Mouse (Mus musculus): ENCODE measurements at regions not wholly inside any gene's neighbourhood (a gene's known extent, or its start where the extent isn't known, plus 50 kb on each side); places are given as distances from the start of the nearest gene placed in this dataset.

- Histone ChIP-seq H3K9ac (ENCODE audit: insufficient read depth, low read depth) (peak overlapping the region; percentile 4; the same call in 1 of the 2 replicates), H3K79me2 (replicated peaks; ENCODE audit: control insufficient read depth, extremely low read depth, insufficient read depth, poor library complexity, severe bottlenecking) (no peaks in the 10 kb centered on the region), H3K4me3 (replicated peaks in 1 of 3; ENCODE audit: low read depth in 2 of 3, low read length in 2 of 3, poor library complexity in 1 of 3) (no peak overlapping the region), H3K36me3 (replicated peaks in 1 of 2; ENCODE audit: control insufficient read depth in 1 of 2, insufficient read depth in 1 of 2, low read length in 1 of 2) (no peaks in the 10 kb centered on the region), H3K27me3 (replicated peaks) (no peaks in the 10 kb centered on the region), H3K27ac (ENCODE audit: insufficient read depth, low read depth) (peak overlapping the region; percentile 66; the same call in 1 of the 2 replicates), H3K4me2 (ENCODE audit: insufficient read depth, low read depth, poor library complexity, severe bottlenecking) (peak overlapping the region; percentile 99), H3K9me3 (replicated peaks; ENCODE audit: low read length) (no peaks in the 10 kb centered on the region), H3K4me1 (ENCODE audit: control insufficient read depth in 1 of 2, insufficient read depth in 2 of 2) (peaks cover 6 to 19% of the 10 kb centered on the region in 2 experiments; a peak in 3 of 4 replicates)
- TF ChIP-seq SIN3A (IDR thresholded peaks at IDR 0.05; ENCODE audit: low read length), result 0 out of 2 replicates have a peak, but pooled peaks have one; percentile 40
- no peak for TF ChIP-seq ZC3H11A (IDR thresholded peaks at IDR 0.05; ENCODE audit: low read depth, low read length)
- TF ChIP-seq MAZ (IDR thresholded peaks at IDR 0.05; ENCODE audit: low read depth, low read length), result no peak
- no peak for TF ChIP-seq NELFE (IDR thresholded peaks at IDR 0.05; ENCODE audit: low read depth, low read length)
- TF ChIP-seq BHLHE40 (IDR thresholded peaks at IDR 0.05; ENCODE audit: low read depth, low read length), result no peak
- no peak; the same call in 1 of the 2 replicates for TF ChIP-seq MAX (IDR thresholded peaks at IDR 0.05; ENCODE audit: low read length)
- TF ChIP-seq MYC (IDR thresholded peaks at IDR 0.05; ENCODE audit: low read depth, low read length), result no peak
- no peak for TF ChIP-seq KAT2A (IDR thresholded peaks at IDR 0.05; ENCODE audit: insufficient replicate concordance, low read length)
- no peak; the same call in 1 of the 2 replicates for TF ChIP-seq IRF4 (IDR thresholded peaks at IDR 0.05; ENCODE audit: low read depth, low read length)
- peak; percentile 24; the same call in 1 of the 2 replicates for TF ChIP-seq MEF2A (IDR thresholded peaks at IDR 0.05; ENCODE audit: borderline replicate concordance, low read depth, low read length)
- no peak for TF ChIP-seq ELF1 (IDR thresholded peaks at IDR 0.05; ENCODE audit: low read depth, low read length)
- TF ChIP-seq CHD1 (IDR thresholded peaks at IDR 0.05; ENCODE audit: low read depth, low read length), result no peak
- TF ChIP-seq JUN (IDR thresholded peaks at IDR 0.05; ENCODE audit: insufficient read depth, low read depth, low read length), result no peak
- TF ChIP-seq TBP (conservative IDR thresholded peaks at IDR 0.05; ENCODE audit: low read depth, low read length), result no peak
- TF ChIP-seq NRF1 (IDR thresholded peaks at IDR 0.05; ENCODE audit: low read depth, low read length), result no peak
- TF ChIP-seq JUND (conservative IDR thresholded peaks at IDR 0.05; ENCODE audit: low read depth, low read length), result no peak
- no peak for TF ChIP-seq GABPA (IDR thresholded peaks at IDR 0.05; ENCODE audit: insufficient replicate concordance, low read depth, low read length)
- no peak for TF ChIP-seq MXI1 (IDR thresholded peaks at IDR 0.05; ENCODE audit: low read depth, low read length)
- in situ Hi-C loops (cut with MboI; ENCODE audit: low pct_ligation_motif_present, low pct_unique_long_range_greater_than_20kb, low sequenced_read_pairs) (loop anchor here (10.0 kb wide), 1 partner anchor 580 kb away; no protein-coding TSS in a partner anchor), dilution Hi-C loops (cut with MboI; ENCODE audit: extremely low pct_ligation_motif_present, extremely low pct_unique_long_range_greater_than_20kb, low sequenced_read_pairs) (no loop called here)
- no peak for DNase-seq (ENCODE audit: extremely low read depth)
Observed at GRCm38 (mm10) chr13:83074219-83074965, 429.4 kb upstream of the Mef2c start.

GRCm38 (mm10) chr13:83075320-83075877, 428.4 kb upstream of the Mef2c start:
- Histone ChIP-seq H3K36me3 (replicated peaks in 1 of 2; ENCODE audit: control insufficient read depth in 1 of 2, insufficient read depth in 1 of 2, low read length in 1 of 2) (no peaks in the 10 kb centered on the region), H3K79me2 (replicated peaks; ENCODE audit: control insufficient read depth, extremely low read depth, insufficient read depth, poor library complexity, severe bottlenecking) (no peaks in the 10 kb centered on the region), H3K4me1 (ENCODE audit: control insufficient read depth in 1 of 2, insufficient read depth in 2 of 2) (peaks cover 6 to 18% of the 10 kb centered on the region in 2 experiments; a peak in 3 of 4 replicates), H3K9me3 (replicated peaks; ENCODE audit: low read length) (no peaks in the 10 kb centered on the region), H3K4me2 (ENCODE audit: insufficient read depth, low read depth, poor library complexity, severe bottlenecking) (no peak overlapping the region), H3K27ac (ENCODE audit: insufficient read depth, low read depth) (no peak overlapping the region), H3K27me3 (replicated peaks) (no peaks in the 10 kb centered on the region), H3K9ac (ENCODE audit: insufficient read depth, low read depth) (no peak overlapping the region), H3K4me3 (replicated peaks in 1 of 3; ENCODE audit: low read depth in 2 of 3, low read length in 2 of 3, poor library complexity in 1 of 3) (no peak overlapping the region)
- in situ Hi-C loops (cut with MboI; ENCODE audit: low pct_ligation_motif_present, low pct_unique_long_range_greater_than_20kb, low sequenced_read_pairs) (loop anchor here (10.0 kb wide), 1 partner anchor 579 kb away; no protein-coding TSS in a partner anchor), dilution Hi-C loops (cut with MboI; ENCODE audit: extremely low pct_ligation_motif_present, extremely low pct_unique_long_range_greater_than_20kb, low sequenced_read_pairs) (no loop called here)
- peak; percentile 58 for DNase-seq (ENCODE audit: extremely low read depth)
- TF ChIP-seq ZNF384 (IDR thresholded peaks at IDR 0.05; ENCODE audit: low read depth, low read length), result no peak; the same call in 1 of the 2 replicates
- 0 out of 2 replicates have a peak, but pooled peaks have one; percentile 25 for TF ChIP-seq MEF2A (IDR thresholded peaks at IDR 0.05; ENCODE audit: borderline replicate concordance, low read depth, low read length)
- TF ChIP-seq MAFK (IDR thresholded peaks at IDR 0.05; ENCODE audit: insufficient replicate concordance, low read length), result peak; percentile 76; the same call in 1 of the 2 replicates
- peak; percentile 84 for TF ChIP-seq SMC3 (IDR thresholded peaks at IDR 0.05; ENCODE audit: low read depth, low read length)
- no peak for TF ChIP-seq NELFE (IDR thresholded peaks at IDR 0.05; ENCODE audit: low read depth, low read length)
- no peak for TF ChIP-seq PAX5 (IDR thresholded peaks at IDR 0.05; ENCODE audit: low read length)
- TF ChIP-seq E2F4 (IDR thresholded peaks at IDR 0.05; ENCODE audit: insufficient replicate concordance, low read depth, low read length), result no peak
- no peak for TF ChIP-seq HCFC1 (IDR thresholded peaks at IDR 0.05; ENCODE audit: low read depth, low read length)
- TF ChIP-seq RAD21 (IDR thresholded peaks at IDR 0.05; ENCODE audit: low read depth, low read length), result peak; percentile 82
- no peak for TF ChIP-seq TBP (conservative IDR thresholded peaks at IDR 0.05; ENCODE audit: low read depth, low read length)
- no peak for TF ChIP-seq UBTF (IDR thresholded peaks at IDR 0.05; ENCODE audit: low read depth, low read length)
- TF ChIP-seq ELF1 (IDR thresholded peaks at IDR 0.05; ENCODE audit: low read depth, low read length), result peak; percentile 13; the same call in 1 of the 2 replicates
- peak; percentile 52; the same call in 1 of the 2 replicates for TF ChIP-seq SIN3A (IDR thresholded peaks at IDR 0.05; ENCODE audit: low read length)
- no peak for TF ChIP-seq NRF1 (IDR thresholded peaks at IDR 0.05; ENCODE audit: low read depth, low read length)
- no peak for TF ChIP-seq ZKSCAN1 (IDR thresholded peaks at IDR 0.05; ENCODE audit: borderline replicate concordance, low read depth, low read length)
- no peak for TF ChIP-seq CHD2 (IDR thresholded peaks at IDR 0.05; ENCODE audit: low read length)
- peak in 1 of 2 experiments; percentile 79; a peak in 2 of 4 replicates for TF ChIP-seq CTCF (conservative IDR thresholded peaks at IDR 0.05 in 1 of 2, IDR thresholded peaks at IDR 0.05 in 1 of 2; ENCODE audit: low read depth in 2 of 2, low read length in 2 of 2)
